Mouse (Mus musculus) hindbrain, embryonic 16.5 days (tissue): ENCODE measurements at regions not wholly inside any gene's neighbourhood (a gene's known extent, or its start where the extent isn't known, plus 50 kb on each side); places are given as distances from the start of the nearest gene placed in this dataset.

Experiments
- ATAC-seq: fragments of 200-750 bp; cut with Nextera tagmentation; 2 replicates; pipeline ENCODE4 v1.8.0; 2017; ENCODE audit warnings: moderate TSS enrichment, moderate library complexity
- H3K27ac ChIP-seq: fragments of 300-500 bp; sonication (generic); 2 replicates; pipeline ENCODE4 v1.5.1; 2014; ENCODE audit warnings: low read depth, mild to moderate bottlenecking, control low read depth, low read length, moderate library complexity
- H3K27me3 ChIP-seq: fragments of 300-500 bp; sonication (generic); replicated peaks from 2 replicates; pipeline ENCODE4 v1.6.1; 2014; ENCODE audit warnings: low read length; ENCODE audit not compliant: control insufficient read depth, insufficient read depth
- H3K36me3 ChIP-seq: fragments of 300-500 bp; sonication (generic); 2 replicates; pipeline ENCODE4 v1.6.1; 2014; ENCODE audit warnings: mild to moderate bottlenecking, low read length, moderate library complexity, mixed read lengths; ENCODE audit not compliant: control insufficient read depth, insufficient read depth
- H3K4me1 ChIP-seq: fragments of 300-500 bp; sonication (generic); 2 replicates; pipeline ENCODE4 v1.6.1; 2014; ENCODE audit warnings: low read depth, low read length; ENCODE audit not compliant: control insufficient read depth, insufficient read depth
- H3K4me2 ChIP-seq: fragments of 300-500 bp; sonication (generic); 2 replicates; pipeline ENCODE4 v1.6.1; 2014; ENCODE audit warnings: mild to moderate bottlenecking, low read length, control low read depth, moderate library complexity
- H3K4me3 ChIP-seq: fragments of 300-500 bp; sonication (generic); 2 replicates; pipeline ENCODE4 v1.5.1; 2014; ENCODE audit warnings: mild to moderate bottlenecking, low read length, control low read depth, moderate library complexity
- H3K9ac ChIP-seq: fragments of 300-500 bp; sonication (generic); 2 replicates; pipeline ENCODE4 v1.6.1; 2014; ENCODE audit warnings: low read depth, mild to moderate bottlenecking, control low read depth, low read length, moderate library complexity
- H3K9me3 ChIP-seq: fragments of 300-500 bp; sonication (generic); 2 replicates; pipeline ENCODE4 v1.6.1; 2014; ENCODE audit warnings: mild to moderate bottlenecking, low read length, moderate library complexity; ENCODE audit not compliant: control insufficient read depth
- WGBS: fragments of 180-500 bp; shearing (Covaris S2); extraction: QIAGEN DNeasy Blood & Tissue Kit; methylation state at CpG from one replicate; pipeline ENCODE4 v1.1.7; 2014; 5-methylcytosine and 5-hydroxymethylcytosine counted together

- Histone ChIP-seq H3K27me3 (no peaks in the 10 kb centered on the region), H3K4me2 (no peak overlapping the region), H3K27ac (no peak overlapping the region), H3K36me3 (no peaks in the 10 kb centered on the region), H3K4me3 (no peak overlapping the region), H3K4me1 (no peaks in the 10 kb centered on the region), H3K9ac (no peak overlapping the region), H3K9me3 (no peaks in the 10 kb centered on the region)
- WGBS, result 65% methylated on average over 6 of the region's 6 CpGs
- no peak for ATAC-seq
These were observed 311.6 kb upstream of the Pkn2 start for GRCm38 (mm10) chr3:143193263-143193970.

- Histone ChIP-seq H3K36me3 (no peaks in the 10 kb centered on the region), H3K27ac (no peak overlapping the region), H3K27me3 (no peaks in the 10 kb centered on the region), H3K4me2 (no peak overlapping the region), H3K9ac (no peak overlapping the region), H3K9me3 (no peaks in the 10 kb centered on the region), H3K4me1 (no peaks in the 10 kb centered on the region), H3K4me3 (no peak overlapping the region)
- ATAC-seq, result no peak
- 48% methylated on average over 7 of the region's 7 CpGs for WGBS
These were observed 307.1 kb upstream of the Pkn2 start for GRCm38 (mm10) chr3:143188931-143189330.

GRCm38 (mm10) chr3:143173971-143174370, 292.2 kb upstream of the Pkn2 start:
- no peaks in the 10 kb centered on the region for H3K9me3 ChIP-seq
- WGBS, result 89% methylated on average over 4 of the region's 4 CpGs
- no peak overlapping the region for H3K4me3 ChIP-seq

GRCm38 (mm10) chr3:143162444-143162843, 280.6 kb upstream of the Pkn2 start:
- peak; percentile 40; the same call in 1 of the 2 replicates for ATAC-seq
- no peak overlapping the region for H3K4me2 ChIP-seq
- 67% methylated on average over 1 of the region's 1 CpGs for WGBS

More at GRCm38 (mm10) chr3:143173971-143174370, 292.2 kb upstream of the Pkn2 start:
- H3K36me3 ChIP-seq, result no peaks in the 10 kb centered on the region
- no peak overlapping the region for H3K4me2 ChIP-seq
- no peak overlapping the region for H3K9ac ChIP-seq
- H3K4me1 ChIP-seq, result no peaks in the 10 kb centered on the region
- no peak overlapping the region for H3K27ac ChIP-seq
- no peak for ATAC-seq
- H3K27me3 ChIP-seq, result no peaks in the 10 kb centered on the region

GRCm38 (mm10) chr3:143161993-143162392, 280.2 kb upstream of the Pkn2 start:
- H3K36me3 ChIP-seq, result no peaks in the 10 kb centered on the region
- H3K4me2 ChIP-seq, result no peak overlapping the region
- H3K9me3 ChIP-seq, result no peaks in the 10 kb centered on the region
- H3K27me3 ChIP-seq, result no peaks in the 10 kb centered on the region
- H3K4me1 ChIP-seq, result no peaks in the 10 kb centered on the region
- H3K27ac ChIP-seq, result no peak overlapping the region
- 87% methylated on average over 6 of the region's 6 CpGs for WGBS
- ATAC-seq, result no peak
- no peak overlapping the region for H3K4me3 ChIP-seq
- no peak overlapping the region for H3K9ac ChIP-seq

More at GRCm38 (mm10) chr3:143162444-143162843, 280.6 kb upstream of the Pkn2 start:
- Histone ChIP-seq H3K36me3 (no peaks in the 10 kb centered on the region), H3K4me3 (no peak overlapping the region), H3K27me3 (no peaks in the 10 kb centered on the region), H3K9me3 (no peaks in the 10 kb centered on the region), H3K27ac (no peak overlapping the region), H3K9ac (no peak overlapping the region), H3K4me1 (no peaks in the 10 kb centered on the region)

- H3K27me3 ChIP-seq, result no peaks in the 10 kb centered on the region
- WGBS, result 29% methylated on average over 5 of the region's 5 CpGs
- H3K4me1 ChIP-seq, result no peaks in the 10 kb centered on the region
- no peaks in the 10 kb centered on the region for H3K36me3 ChIP-seq
- no peak overlapping the region for H3K4me2 ChIP-seq
- H3K9me3 ChIP-seq, result no peaks in the 10 kb centered on the region
- no peak overlapping the region for H3K4me3 ChIP-seq
- H3K9ac ChIP-seq, result no peak overlapping the region
- no peak overlapping the region for H3K27ac ChIP-seq
- no peak for ATAC-seq
These were observed 276.8 kb upstream of the Pkn2 start for GRCm38 (mm10) chr3:143158568-143158967.

GRCm38 (mm10) chr3:143156733-143157524, 275.1 kb upstream of the Pkn2 start:
- Histone ChIP-seq H3K36me3 (no peaks in the 10 kb centered on the region), H3K27me3 (no peaks in the 10 kb centered on the region), H3K9ac (no peak overlapping the region), H3K27ac (no peak overlapping the region), H3K4me3 (no peak overlapping the region), H3K9me3 (no peaks in the 10 kb centered on the region), H3K4me2 (no peak overlapping the region), H3K4me1 (no peaks in the 10 kb centered on the region)
- ATAC-seq, result no peak

GRCm38 (mm10) chr3:143156174-143156573, 274.4 kb upstream of the Pkn2 start:
- Histone ChIP-seq H3K27me3 (no peaks in the 10 kb centered on the region), H3K4me1 (no peaks in the 10 kb centered on the region), H3K4me3 (no peak overlapping the region), H3K9me3 (no peaks in the 10 kb centered on the region), H3K27ac (no peak overlapping the region), H3K4me2 (no peak overlapping the region), H3K9ac (no peak overlapping the region), H3K36me3 (no peaks in the 10 kb centered on the region)
- 38% methylated on average over 1 of the region's 1 CpGs for WGBS
- no peak for ATAC-seq

GRCm38 (mm10) chr3:143155556-143155955, 273.8 kb upstream of the Pkn2 start:
- Histone ChIP-seq H3K9ac (no peak overlapping the region), H3K27ac (no peak overlapping the region), H3K4me1 (no peaks in the 10 kb centered on the region), H3K36me3 (no peaks in the 10 kb centered on the region), H3K27me3 (no peaks in the 10 kb centered on the region), H3K4me3 (no peak overlapping the region), H3K9me3 (no peaks in the 10 kb centered on the region), H3K4me2 (no peak overlapping the region)
- ATAC-seq, result no peak
- WGBS, result 100% methylated on average over 1 of the region's 1 CpGs
